Mouse (Mus musculus) stomach, postnatal 0 days (tissue): Measurements from ENCODE around the gene Arfgef3.

Experiments
- CTCF ChIP-seq: IDR thresholded peaks from 2 replicates; pipeline ENCODE4 v1.5.1; 2016; ENCODE audit warnings: antibody characterized with exemption, low read depth, mild to moderate bottlenecking, moderate library complexity
- EP300 ChIP-seq: optimal IDR thresholded peaks from 2 replicates; pipeline ENCODE3; 2016; ENCODE audit warnings: antibody characterized with exemption

DNA sequence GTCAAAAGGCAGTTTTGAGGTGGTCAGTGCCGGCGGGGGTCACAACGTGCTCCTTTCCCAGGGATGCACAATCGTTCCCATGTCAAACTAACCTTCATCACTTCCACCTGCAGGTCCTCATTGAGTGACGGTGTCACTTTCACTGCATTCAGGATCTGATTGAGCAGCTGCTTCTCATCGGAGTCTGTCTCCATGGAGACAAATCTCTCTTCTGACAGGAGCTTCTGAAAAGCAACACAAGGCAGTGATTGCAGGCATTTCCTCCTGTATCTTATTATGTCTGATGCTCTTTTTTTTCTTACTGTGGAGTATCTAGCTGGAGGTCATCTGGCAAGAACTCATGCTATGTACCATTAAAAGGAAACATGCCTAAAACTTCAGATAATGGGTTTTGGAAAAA lies 47.3 kb downstream of the Arfgef3 start:
- TF ChIP-seq CTCF: no peak
- no peak for TF ChIP-seq EP300
